Mouse (Mus musculus): ENCODE measurements around the gene Gng3. TPM values are rescaled to one million over a fixed set of nuclear protein-coding genes. Genes with fewer than 3 reads are reported as not detected.

Gene Gng3
- polyA plus RNA-seq, 1 experiment: 29.7 TPM

DNA sequence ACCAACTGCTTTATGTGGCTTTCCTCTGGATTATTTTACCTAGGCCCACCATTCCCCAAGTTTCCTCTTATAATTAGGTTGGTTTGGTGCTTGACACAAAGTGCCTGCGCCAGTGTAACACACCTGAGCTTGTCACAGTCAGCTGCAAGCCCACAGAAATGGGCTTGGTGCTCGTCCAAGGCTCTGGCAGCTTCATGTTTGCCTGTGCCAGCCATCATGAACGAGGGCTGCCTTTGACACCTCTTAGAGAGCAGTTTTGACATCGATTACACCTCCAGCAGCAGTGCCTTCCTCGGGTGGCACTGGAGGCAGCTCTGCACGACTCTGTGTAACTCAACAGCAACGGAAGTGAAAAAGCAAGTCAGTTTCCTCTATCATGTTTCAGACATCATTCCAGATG lies 48.8 kb downstream of the Gng3 start:
- no peaks in the 10 kb centered on the region for H3K9me3 ChIP-seq (replicated peaks; ENCODE audit: control insufficient read depth, insufficient read depth, low read length, poor library complexity, severe bottlenecking)
- H3K9ac ChIP-seq (ENCODE audit: low read depth, poor library complexity, severe bottlenecking): no peak overlapping the region
- H3K4me1 ChIP-seq (ENCODE audit: control insufficient read depth, insufficient read depth, low read length): no peaks in the 10 kb centered on the region
- no peaks in the 10 kb centered on the region for H3K27me3 ChIP-seq (ENCODE audit: control insufficient read depth, insufficient read depth, low read length, poor library complexity, severe bottlenecking)
- no peak overlapping the region for H3K27ac ChIP-seq (ENCODE audit: insufficient read depth, low read length)
- TF ChIP-seq EP300 (IDR thresholded peaks at IDR 0.05; ENCODE audit: insufficient read depth, low read depth, low read length) (no peak), CTCF (IDR thresholded peaks at IDR 0.05; ENCODE audit: low read depth, low read length) (no peak)
- no peak overlapping the region for H3K4me3 ChIP-seq (ENCODE audit: low read depth, low read length)
- peaks cover 16% of the 10 kb centered on the region for H3K36me3 ChIP-seq (ENCODE audit: control insufficient read depth, insufficient read depth, low read length, poor library complexity, severe bottlenecking)

DNA sequence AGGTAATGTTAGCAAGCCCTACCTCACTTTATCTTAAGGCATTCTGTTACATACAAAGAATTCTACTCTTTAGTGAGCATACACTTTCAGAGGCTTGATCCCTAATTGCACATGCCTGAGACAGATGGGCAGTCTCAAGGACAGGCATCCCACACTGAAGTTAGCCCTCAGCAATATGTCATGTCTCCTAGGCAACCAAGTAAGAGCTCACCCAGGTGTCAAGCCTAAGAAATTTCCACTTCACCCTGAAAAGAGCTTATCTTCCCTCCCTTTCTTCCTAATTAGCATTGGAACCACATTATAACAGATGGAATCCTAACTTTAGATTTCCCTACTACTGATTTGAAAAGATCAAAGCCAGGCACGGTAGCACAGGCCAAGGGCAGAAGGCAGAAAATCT lies 49.8 kb downstream of the Gng3 start:
- H3K27me3 ChIP-seq (ENCODE audit: control insufficient read depth, insufficient read depth, low read length, poor library complexity, severe bottlenecking): no peaks in the 10 kb centered on the region
- TF ChIP-seq CTCF (IDR thresholded peaks at IDR 0.05; ENCODE audit: low read depth, low read length) (no peak), POLR2A (IDR thresholded peaks at IDR 0.05; ENCODE audit: insufficient read depth, low read length) (no peak), EP300 (IDR thresholded peaks at IDR 0.05; ENCODE audit: insufficient read depth, low read depth, low read length) (no peak)
- H3K9ac ChIP-seq (ENCODE audit: low read depth, poor library complexity, severe bottlenecking): no peak overlapping the region
- H3K9me3 ChIP-seq (replicated peaks; ENCODE audit: control insufficient read depth, insufficient read depth, low read length, poor library complexity, severe bottlenecking): no peaks in the 10 kb centered on the region
- H3K27ac ChIP-seq (ENCODE audit: insufficient read depth, low read length): no peak overlapping the region
- H3K36me3 ChIP-seq (ENCODE audit: control insufficient read depth, insufficient read depth, low read length, poor library complexity, severe bottlenecking): peaks cover 9% of the 10 kb centered on the region
- H3K4me1 ChIP-seq (ENCODE audit: control insufficient read depth, insufficient read depth, low read length): no peaks in the 10 kb centered on the region
- H3K4me3 ChIP-seq (ENCODE audit: low read depth, low read length): no peak overlapping the region

DNA sequence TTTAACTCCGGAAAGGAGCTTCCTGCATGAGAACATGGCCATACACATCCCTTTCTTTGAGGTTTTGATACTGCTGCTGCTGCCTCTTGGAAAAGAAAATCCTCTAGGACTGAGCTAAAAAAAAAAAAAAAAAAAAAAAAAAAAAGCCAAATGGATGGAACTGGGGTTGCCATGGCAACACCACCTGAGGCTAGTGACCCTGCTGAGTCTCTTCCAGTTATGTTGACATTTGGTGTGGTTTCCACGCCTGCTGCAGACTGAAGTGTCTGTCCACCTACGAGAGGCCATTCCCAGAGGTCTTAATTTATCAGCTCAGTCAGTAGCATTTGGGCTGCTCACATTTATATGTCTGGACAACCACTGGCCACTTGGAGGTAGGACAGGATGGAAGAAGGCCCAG lies 50.5 kb downstream of the Gng3 start:
- peaks cover 3% of the 10 kb centered on the region for H3K36me3 ChIP-seq (ENCODE audit: control insufficient read depth, insufficient read depth, low read length, poor library complexity, severe bottlenecking)
- no peak overlapping the region for H3K27ac ChIP-seq (ENCODE audit: insufficient read depth, low read length)
- no peaks in the 10 kb centered on the region for H3K4me1 ChIP-seq (ENCODE audit: control insufficient read depth, insufficient read depth, low read length)
- no peaks in the 10 kb centered on the region for H3K9me3 ChIP-seq (replicated peaks; ENCODE audit: control insufficient read depth, insufficient read depth, low read length, poor library complexity, severe bottlenecking)
- no peak overlapping the region for H3K4me3 ChIP-seq (ENCODE audit: low read depth, low read length)
- H3K9ac ChIP-seq (ENCODE audit: low read depth, poor library complexity, severe bottlenecking): no peak overlapping the region
- no peak for TF ChIP-seq CTCF (IDR thresholded peaks at IDR 0.05; ENCODE audit: low read depth, low read length)
- TF ChIP-seq EP300 (IDR thresholded peaks at IDR 0.05; ENCODE audit: insufficient read depth, low read depth, low read length): no peak
- TF ChIP-seq POLR2A (IDR thresholded peaks at IDR 0.05; ENCODE audit: insufficient read depth, low read length): no peak
- no peaks in the 10 kb centered on the region for H3K27me3 ChIP-seq (ENCODE audit: control insufficient read depth, insufficient read depth, low read length, poor library complexity, severe bottlenecking)

Other genes with a start within 250 kb of the Gng3 start
- gene Slc22a8, start 247.9 kb downstream of the Gng3 start, polyA plus RNA-seq (2011; ENCODE audit: insufficient read depth, insufficient read length, low read depth, missing spikeins): not detected in 2 replicates
- gene Slc22a6, start 221.2 kb downstream of the Gng3 start, polyA plus RNA-seq (2011; ENCODE audit: insufficient read depth, insufficient read length, low read depth, missing spikeins): not detected in 2 replicates
- not detected in 2 replicates for gene Chrm1, start 175.4 kb downstream of the Gng3 start, polyA plus RNA-seq (2011; ENCODE audit: insufficient read depth, insufficient read length, low read depth, missing spikeins)
- 170 TPM in 2 replicates for gene Slc3a2, start 115.8 kb downstream of the Gng3 start, polyA plus RNA-seq (2011; ENCODE audit: insufficient read depth, insufficient read length, low read depth, missing spikeins)
- gene Wdr74, start 103.4 kb downstream of the Gng3 start, polyA plus RNA-seq (2011; ENCODE audit: insufficient read depth, insufficient read length, low read depth, missing spikeins): 81.1 and 97.0 TPM in 2 replicates
- 2.2 TPM in 1 of 2 replicates, not detected in the other for gene 1700092M07Rik, start 98.5 kb downstream of the Gng3 start, polyA plus RNA-seq (2011; ENCODE audit: insufficient read depth, insufficient read length, low read depth, missing spikeins)
- gene Stx5a, start 97.8 kb downstream of the Gng3 start, polyA plus RNA-seq (2011; ENCODE audit: insufficient read depth, insufficient read length, low read depth, missing spikeins): 45.6 and 47.1 TPM in 2 replicates
- gene Nxf1, start 82.1 kb downstream of the Gng3 start, polyA plus RNA-seq (2011; ENCODE audit: insufficient read depth, insufficient read length, low read depth, missing spikeins): 122 and 200 TPM in 2 replicates
- 21.4 and 23.4 TPM in 2 replicates for gene Tmem223, start 68.2 kb downstream of the Gng3 start, polyA plus RNA-seq (2011; ENCODE audit: insufficient read depth, insufficient read length, low read depth, missing spikeins)
- gene Tmem179b, start 64.7 kb downstream of the Gng3 start, polyA plus RNA-seq (2011; ENCODE audit: insufficient read depth, insufficient read length, low read depth, missing spikeins): 29.0 and 34.5 TPM in 2 replicates
- gene Taf6l, start 52.8 kb downstream of the Gng3 start, polyA plus RNA-seq (2011; ENCODE audit: insufficient read depth, insufficient read length, low read depth, missing spikeins): 17.1 and 17.7 TPM in 2 replicates
- gene Polr2g, start 40.6 kb downstream of the Gng3 start, polyA plus RNA-seq (2011; ENCODE audit: insufficient read depth, insufficient read length, low read depth, missing spikeins): 98.2 and 103 TPM in 2 replicates
- 3.1 and 4.1 TPM in 2 replicates for gene Zbtb3, start 36.6 kb downstream of the Gng3 start, polyA plus RNA-seq (2011; ENCODE audit: insufficient read depth, insufficient read length, low read depth, missing spikeins)
- gene Ttc9c, start 19.9 kb downstream of the Gng3 start, polyA plus RNA-seq (2011; ENCODE audit: insufficient read depth, insufficient read length, low read depth, missing spikeins): 77.3 and 84.9 TPM in 2 replicates
- gene Hnrnpul2, start 19.2 kb downstream of the Gng3 start, polyA plus RNA-seq (2011; ENCODE audit: insufficient read depth, insufficient read length, low read depth, missing spikeins): 105 and 108 TPM in 2 replicates
- gene AC129217.1, start 9.4 kb downstream of the Gng3 start, polyA plus RNA-seq (2011; ENCODE audit: insufficient read depth, insufficient read length, low read depth, missing spikeins): 74.8 and 87.2 TPM in 2 replicates
- gene Bscl2, start 1.7 kb downstream of the Gng3 start, polyA plus RNA-seq (2011; ENCODE audit: insufficient read depth, insufficient read length, low read depth, missing spikeins): 32.3 and 36.2 TPM in 2 replicates
- gene Lrrn4cl, start 11.6 kb upstream of the Gng3 start, polyA plus RNA-seq (2011; ENCODE audit: insufficient read depth, insufficient read length, low read depth, missing spikeins): 1.3 and 2.1 TPM in 2 replicates
- gene Ubxn1, start 32.3 kb upstream of the Gng3 start, polyA plus RNA-seq (2011; ENCODE audit: insufficient read depth, insufficient read length, low read depth, missing spikeins): 189 and 201 TPM in 2 replicates
- gene Uqcc3, start 41.7 kb upstream of the Gng3 start, polyA plus RNA-seq (2011; ENCODE audit: insufficient read depth, insufficient read length, low read depth, missing spikeins): 14.4 and 14.9 TPM in 2 replicates
- 10.1 and 13.4 TPM in 2 replicates for gene Lbhd1, start 44.5 kb upstream of the Gng3 start, polyA plus RNA-seq (2011; ENCODE audit: insufficient read depth, insufficient read length, low read depth, missing spikeins)
- not detected in 2 replicates for gene Gm49403, start 44.7 kb upstream of the Gng3 start, polyA plus RNA-seq (2011; ENCODE audit: insufficient read depth, insufficient read length, low read depth, missing spikeins)
- 162 and 172 TPM in 2 replicates for gene 1810009A15Rik, start 49.7 kb upstream of the Gng3 start, polyA plus RNA-seq (2011; ENCODE audit: insufficient read depth, insufficient read length, low read depth, missing spikeins)
- 11.9 and 24.8 TPM in 2 replicates for gene Gm49416, start 49.7 kb upstream of the Gng3 start, polyA plus RNA-seq (2011; ENCODE audit: insufficient read depth, insufficient read length, low read depth, missing spikeins)
- gene Ints5, start 53.8 kb upstream of the Gng3 start, polyA plus RNA-seq (2011; ENCODE audit: insufficient read depth, insufficient read length, low read depth, missing spikeins): 23.1 and 26.7 TPM in 2 replicates
- gene Ganab, start 58.9 kb upstream of the Gng3 start, polyA plus RNA-seq (2011; ENCODE audit: insufficient read depth, insufficient read length, low read depth, missing spikeins): 183 and 184 TPM in 2 replicates
- 26.6 and 26.8 TPM in 2 replicates for gene B3gat3, start 81.2 kb upstream of the Gng3 start, polyA plus RNA-seq (2011; ENCODE audit: insufficient read depth, insufficient read length, low read depth, missing spikeins)
- 1.6 and 2.2 TPM in 2 replicates for gene Rom1, start 90.2 kb upstream of the Gng3 start, polyA plus RNA-seq (2011; ENCODE audit: insufficient read depth, insufficient read length, low read depth, missing spikeins)
- gene Eml3, start 90.4 kb upstream of the Gng3 start, polyA plus RNA-seq (2011; ENCODE audit: insufficient read depth, insufficient read length, low read depth, missing spikeins): 19.2 and 20.4 TPM in 2 replicates
- gene Mta2, start 102.7 kb upstream of the Gng3 start, polyA plus RNA-seq (2011; ENCODE audit: insufficient read depth, insufficient read length, low read depth, missing spikeins): 106 and 108 TPM in 2 replicates
- 26.4 and 30.1 TPM in 2 replicates for gene Tut1, start 114.7 kb upstream of the Gng3 start, polyA plus RNA-seq (2011; ENCODE audit: insufficient read depth, insufficient read length, low read depth, missing spikeins)
- 1,175 and 1,274 TPM in 2 replicates for gene Eef1g, start 127.8 kb upstream of the Gng3 start, polyA plus RNA-seq (2011; ENCODE audit: insufficient read depth, insufficient read length, low read depth, missing spikeins)
- gene Ahnak, start 150.1 kb upstream of the Gng3 start, polyA plus RNA-seq (2011; ENCODE audit: insufficient read depth, insufficient read length, low read depth, missing spikeins): 162 and 163 TPM in 2 replicates
- gene Scgb1a1, start 248.8 kb upstream of the Gng3 start, polyA plus RNA-seq (2011; ENCODE audit: insufficient read depth, insufficient read length, low read depth, missing spikeins): not detected in 2 replicates

All from ES-Bruce4 (cell line).